Mouse (Mus musculus) neutrophil, adult 59 days (primary cell): ENCODE results near the gene Abi3bp. TPM values are rescaled to one million over a fixed set of nuclear protein-coding genes. Genes with fewer than 3 reads are reported as not detected.

Experiments
- total RNA-seq, 2 experiments: library from RNA; stranded (reverse); gene quantifications; 1 replicate in 1 of 2; 2 replicates in 1 of 2; pipeline ENCODE4 v1.2.4; 2023

Abi3bp gene
- not detected for total RNA-seq

DNA sequence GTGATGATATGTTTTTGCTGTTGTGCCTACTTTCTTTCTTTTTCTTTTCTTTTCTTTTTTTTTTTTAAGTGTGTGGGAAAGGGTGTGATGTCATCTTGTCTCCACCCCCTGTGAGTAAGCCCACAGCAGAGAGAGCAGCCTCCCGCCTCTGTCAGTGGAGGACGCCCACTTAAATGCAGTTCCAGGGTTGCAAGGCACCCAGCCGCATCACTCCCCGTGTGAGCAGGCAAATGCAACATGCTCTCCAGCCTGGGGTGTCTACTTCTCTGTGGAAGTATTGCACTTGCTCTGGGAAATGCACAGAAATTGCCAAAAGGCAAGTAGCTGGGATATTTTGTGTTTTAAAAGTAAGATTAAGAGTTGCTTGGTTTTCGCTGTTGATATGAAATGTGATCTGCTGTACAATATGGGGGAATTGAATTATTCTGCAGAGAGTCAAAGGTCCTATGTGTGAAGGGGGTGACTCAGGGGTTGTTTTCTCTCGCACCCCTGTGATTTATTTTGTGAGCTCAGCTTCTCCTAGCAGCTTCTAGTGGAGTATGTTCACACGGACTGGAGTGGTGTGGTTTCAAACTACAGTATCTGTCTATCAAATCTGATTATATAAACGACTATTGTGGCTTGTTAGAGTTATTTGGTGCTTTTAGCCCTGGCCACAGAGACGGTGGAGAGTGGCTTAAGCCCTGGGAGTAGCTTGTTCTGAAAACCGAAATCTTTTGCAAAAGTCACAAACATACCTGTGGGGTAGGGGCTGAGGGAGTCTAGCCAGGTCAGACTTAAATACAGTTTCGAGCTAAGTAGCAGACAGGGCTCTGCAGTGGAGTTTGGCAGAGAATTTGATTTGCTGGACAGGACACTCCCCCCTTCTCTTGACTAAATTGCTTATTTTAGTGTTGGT is at the start of gene Abi3bp:
Abi3bp (plus strand) TSS at position 202 of the 898 bp plus-strand sequence.

DNA sequence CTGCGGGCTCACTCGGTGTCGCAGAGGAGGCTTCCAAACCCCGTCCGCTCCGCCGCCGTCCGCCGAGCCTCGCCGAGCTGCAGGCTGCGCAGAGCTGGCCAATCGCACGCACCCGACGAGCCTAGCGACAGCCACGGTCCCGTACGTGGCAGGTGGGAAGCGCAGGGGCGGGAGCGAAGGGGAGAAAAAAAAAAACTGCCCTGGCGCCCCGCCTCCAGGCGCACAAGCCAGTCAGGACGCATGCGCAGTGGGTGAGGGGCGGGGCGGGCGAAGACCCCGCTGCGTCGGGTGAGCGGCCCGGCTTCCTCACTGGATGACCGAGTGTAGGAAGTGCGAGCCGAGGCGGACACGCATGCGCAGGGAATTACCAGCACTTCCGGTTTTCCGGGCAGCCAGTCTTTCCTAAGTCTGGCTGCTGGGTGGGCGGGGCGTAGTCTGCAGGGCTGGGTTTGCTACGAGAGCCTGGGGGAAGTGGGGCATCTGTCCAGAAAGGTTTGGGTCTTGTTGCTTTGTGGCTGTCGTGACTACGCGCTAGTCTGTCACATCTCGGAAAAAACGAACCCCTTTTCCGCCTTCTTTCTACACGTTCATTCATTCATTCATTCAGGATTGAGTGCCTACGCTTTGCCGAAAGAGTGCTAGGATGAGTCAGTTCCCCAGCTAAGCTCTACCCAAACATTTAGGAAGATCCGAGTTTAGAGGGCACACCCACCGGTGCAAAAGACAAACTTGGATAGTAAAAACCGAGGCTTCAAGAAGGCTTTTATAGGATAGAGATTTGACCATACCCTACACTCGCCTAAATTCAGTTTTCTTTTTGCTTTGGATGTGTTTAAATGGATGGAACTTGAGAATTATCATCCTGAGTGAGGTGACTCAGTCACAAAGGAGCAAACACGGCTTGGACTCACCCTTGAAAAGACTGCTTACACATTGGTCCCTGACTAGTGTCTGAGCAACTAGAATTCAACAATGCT is 239.8 kb downstream of the Abi3bp start, which contains the start of gene Tfg:
Tfg (minus strand) TSS at position 227 of the 977 bp plus-strand sequence.

Other genes with a start within 250 kb of the Abi3bp start
- gene Tfg, start 239.6 kb downstream of the Abi3bp start, total RNA-seq: 10 to 100 TPM; 29.4 to 34.3 TPM